Mouse (Mus musculus): ENCODE data around the gene Pcid2.

GRCm38 (mm10) chr8:13037569-13037968 is 67.7 kb downstream of the Pcid2 start:
- TF ChIP-seq CTCF (IDR thresholded peaks at IDR 0.05; ENCODE audit: low read depth, low read length) (no peak), GATA2 (IDR thresholded peaks at IDR 0.05; ENCODE audit: borderline replicate concordance, low read depth, low read length) (no peak), TAL1 (conservative IDR thresholded peaks at IDR 0.05; ENCODE audit: low read depth, low read length) (no peak)
